Mouse (Mus musculus): ENCODE results near the gene Cmtr1.

DNA sequence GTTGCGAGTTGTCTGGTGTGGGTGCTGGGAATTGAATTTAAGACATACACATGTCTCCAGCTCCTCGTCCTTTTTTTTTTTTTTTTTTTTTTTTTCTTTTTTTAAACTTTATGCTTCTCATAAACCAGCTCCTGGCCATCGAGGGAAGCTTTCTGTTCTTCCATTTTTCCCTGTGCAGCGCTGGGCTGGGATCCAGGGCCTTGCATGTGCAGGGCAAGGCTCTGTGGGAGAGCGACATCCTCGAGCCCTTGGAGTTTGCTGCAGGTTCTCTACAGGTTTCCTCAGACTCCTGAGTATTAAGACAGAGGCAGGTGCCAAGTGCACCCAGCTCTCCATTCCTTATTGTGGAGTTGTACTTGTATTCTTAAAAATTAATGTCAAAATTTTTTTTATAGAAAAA is 1.8 kb downstream of the Cmtr1 start:
- TF ChIP-seq CTCF (IDR thresholded peaks at IDR 0.05; ENCODE audit: low read depth) (no peak), EP300 (optimal IDR thresholded peaks at IDR 0.05) (no peak)

All from stomach, postnatal 0 days (tissue).